Mouse (Mus musculus) lung, postnatal 25 days (tissue): ENCODE measurements around the gene Pdzph1.

Experiments
- DNase-seq: peaks from one replicate; pipeline ENCODE4 v3.0.0; 2022; ENCODE audit warnings: low spot score

The Pdzph1 gene

DNA sequence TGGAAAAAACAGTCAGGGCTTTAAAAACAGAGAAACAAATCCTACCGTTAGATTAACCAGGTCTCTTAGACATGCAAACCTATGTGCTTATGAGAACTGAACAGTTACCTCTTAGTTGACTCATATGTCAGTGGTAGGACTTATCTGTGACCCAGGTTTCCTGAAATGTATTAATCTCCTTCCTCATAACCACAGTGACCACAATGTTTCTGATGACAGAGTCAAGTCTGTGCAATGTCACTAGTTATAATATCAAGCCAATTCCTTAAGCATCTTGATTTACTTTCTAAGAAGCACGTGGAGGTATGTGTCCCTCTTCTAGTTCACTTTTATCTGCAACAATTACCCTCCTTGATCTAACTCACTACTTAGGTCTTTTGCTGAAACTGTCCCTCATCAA, 68.4 kb downstream of the Pdzph1 start:
- no peak for DNase-seq

DNA sequence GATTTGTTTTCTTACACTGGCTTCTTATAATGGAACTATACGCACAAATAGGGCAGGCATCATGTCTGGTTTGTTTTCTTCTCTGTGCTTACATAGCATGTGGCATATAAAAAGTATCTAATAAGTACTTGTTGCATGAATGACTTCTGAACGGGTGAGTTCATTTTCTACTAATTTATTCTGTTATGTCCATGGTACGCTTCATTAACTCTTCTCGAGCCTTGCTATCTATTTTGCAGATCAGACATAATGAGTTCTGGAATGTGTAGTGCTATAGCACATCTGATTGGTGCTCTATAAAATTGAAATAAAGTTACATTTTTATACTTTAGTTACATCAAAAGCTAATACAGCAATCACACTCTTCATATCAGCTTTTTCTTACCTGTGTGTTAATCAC, 71.2 kb downstream of the Pdzph1 start:
- no peak for DNase-seq

DNA sequence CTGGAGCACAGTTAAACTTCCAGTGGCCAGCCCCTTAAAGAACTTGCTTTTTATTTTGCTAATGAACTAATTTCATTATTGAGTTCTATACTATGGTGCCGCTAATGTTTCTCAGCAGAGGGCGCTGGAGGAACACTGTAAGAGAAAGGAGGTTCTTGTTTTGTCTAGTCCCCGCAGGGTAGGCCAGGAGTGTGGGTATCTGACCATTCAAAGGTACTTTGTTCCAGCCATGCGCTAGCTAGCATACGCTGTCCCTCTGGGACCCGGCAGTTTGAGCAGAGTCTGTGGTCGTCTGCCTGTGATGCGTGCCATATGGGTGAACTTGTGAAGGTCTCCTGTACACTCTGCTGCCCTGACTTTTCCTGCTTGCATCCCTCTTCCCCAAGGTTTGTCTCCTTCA, 72.1 kb downstream of the Pdzph1 start:
- no peak for DNase-seq

DNA sequence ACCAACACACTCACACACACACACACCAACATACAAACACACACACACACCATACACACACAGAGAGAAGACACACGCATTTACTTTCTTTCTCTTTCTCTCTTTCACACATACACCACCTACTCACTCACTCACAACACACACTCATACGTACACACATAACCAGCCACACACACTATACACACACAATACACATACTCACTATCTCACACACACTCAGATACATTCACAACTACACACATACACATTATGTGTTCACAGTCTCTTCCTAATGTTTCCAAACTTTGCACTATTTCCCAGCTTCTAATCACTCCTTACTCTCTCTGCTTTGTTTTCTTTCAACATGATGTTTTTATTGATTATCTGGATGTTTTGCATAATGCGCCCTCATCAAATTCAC, 72.6 kb downstream of the Pdzph1 start:
- DNase-seq: no peak

DNA sequence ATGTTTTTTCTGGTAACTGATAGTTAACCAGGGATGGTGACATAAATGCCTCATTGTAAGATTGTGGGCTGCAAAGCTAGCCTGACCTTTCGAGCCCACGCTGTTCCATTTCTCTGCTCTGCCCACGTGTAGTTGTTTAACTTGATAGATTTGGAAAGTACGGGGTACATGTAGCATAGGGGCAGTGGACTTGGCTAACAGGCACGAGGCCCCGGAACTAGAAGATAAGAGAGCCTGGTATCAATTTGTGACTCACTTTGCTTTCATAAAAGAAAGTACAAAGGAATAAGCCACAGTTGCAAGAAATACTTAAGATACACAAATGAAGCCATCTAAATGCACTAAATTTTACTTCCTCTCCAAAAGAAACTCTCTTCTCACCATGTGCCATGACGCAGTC, 79.6 kb downstream of the Pdzph1 start:
- DNase-seq: no peak

DNA sequence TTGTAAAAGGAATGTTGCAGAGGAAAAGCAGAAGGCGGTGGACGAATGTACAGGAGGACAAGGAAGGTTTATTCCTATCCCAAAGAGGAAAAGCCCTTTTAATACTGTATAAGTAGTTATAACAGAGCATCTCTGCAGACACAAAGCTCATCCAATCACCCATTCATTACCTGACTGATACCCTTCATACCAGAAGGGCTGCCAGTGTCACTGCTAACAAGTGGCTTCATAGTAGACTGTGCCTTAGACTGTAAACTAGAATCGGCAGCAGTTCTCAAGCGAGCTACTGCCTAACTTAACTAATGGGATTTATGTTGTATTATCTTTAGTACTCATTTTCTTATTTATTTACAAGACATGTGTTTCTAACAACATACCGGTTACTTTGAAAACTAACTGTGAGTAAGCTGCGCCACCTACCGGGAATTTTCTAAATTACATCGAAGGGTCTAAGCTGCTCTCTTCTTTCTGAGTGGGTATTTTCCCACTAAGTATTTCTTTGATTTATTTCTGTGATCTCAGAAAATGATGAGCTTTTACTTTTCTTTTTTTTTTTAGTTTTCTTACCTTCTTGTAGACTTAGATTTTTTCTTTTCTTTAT, 82.0 kb downstream of the Pdzph1 start:
- DNase-seq: no peak

DNA sequence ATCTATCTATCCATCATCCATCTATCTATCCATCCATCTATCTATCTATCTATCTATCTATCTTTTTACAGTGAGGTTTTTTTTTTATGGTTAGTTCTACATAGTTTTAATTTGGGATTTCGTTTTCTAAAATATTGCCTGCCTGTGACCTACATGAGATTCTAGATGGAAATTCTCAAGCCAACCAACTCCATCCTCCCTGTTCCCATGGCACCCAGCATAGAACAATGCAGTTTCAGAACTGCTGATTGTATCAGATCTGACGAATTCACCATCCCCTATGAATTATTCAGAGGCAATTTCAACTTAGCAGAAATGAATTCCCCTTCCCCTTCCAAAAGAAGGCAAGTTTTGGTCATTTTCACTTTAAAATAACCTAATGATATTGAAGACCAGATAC, 85.2 kb downstream of the Pdzph1 start:
- DNase-seq: no peak

DNA sequence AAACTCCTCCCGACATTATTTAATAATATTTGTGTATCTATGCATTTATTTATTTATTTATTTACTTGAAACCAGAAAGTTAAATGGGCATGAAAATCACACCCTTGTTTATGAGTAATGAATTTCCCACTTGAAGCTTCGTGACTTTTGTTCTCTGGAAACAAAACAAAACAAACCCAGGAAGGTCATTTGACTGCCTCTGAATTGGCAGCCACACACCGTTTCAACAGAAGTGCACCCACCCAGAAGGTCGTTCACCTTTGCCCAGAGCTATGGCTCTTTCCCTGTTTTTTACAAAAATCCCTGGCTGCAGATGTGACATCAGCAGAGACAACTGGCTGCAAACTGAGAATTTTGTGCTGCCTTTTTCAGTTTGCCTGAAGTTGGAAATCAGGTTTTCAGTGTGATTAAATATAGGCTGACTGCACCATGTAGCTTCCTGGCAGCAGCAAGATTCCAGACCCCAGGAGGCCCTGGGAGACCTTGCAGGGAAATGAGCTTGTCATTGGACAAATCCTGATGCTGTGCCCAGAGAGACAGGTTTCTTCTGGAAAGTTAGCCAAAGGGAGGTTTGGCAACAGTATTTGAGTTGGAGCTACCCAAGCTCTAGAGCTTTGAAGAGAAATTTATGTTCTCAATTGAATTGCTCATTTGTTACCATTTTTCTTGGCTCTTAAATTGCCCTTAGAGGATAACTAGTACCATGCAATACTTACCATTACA, 99.5 kb downstream of the Pdzph1 start:
- DNase-seq: no peak

DNA sequence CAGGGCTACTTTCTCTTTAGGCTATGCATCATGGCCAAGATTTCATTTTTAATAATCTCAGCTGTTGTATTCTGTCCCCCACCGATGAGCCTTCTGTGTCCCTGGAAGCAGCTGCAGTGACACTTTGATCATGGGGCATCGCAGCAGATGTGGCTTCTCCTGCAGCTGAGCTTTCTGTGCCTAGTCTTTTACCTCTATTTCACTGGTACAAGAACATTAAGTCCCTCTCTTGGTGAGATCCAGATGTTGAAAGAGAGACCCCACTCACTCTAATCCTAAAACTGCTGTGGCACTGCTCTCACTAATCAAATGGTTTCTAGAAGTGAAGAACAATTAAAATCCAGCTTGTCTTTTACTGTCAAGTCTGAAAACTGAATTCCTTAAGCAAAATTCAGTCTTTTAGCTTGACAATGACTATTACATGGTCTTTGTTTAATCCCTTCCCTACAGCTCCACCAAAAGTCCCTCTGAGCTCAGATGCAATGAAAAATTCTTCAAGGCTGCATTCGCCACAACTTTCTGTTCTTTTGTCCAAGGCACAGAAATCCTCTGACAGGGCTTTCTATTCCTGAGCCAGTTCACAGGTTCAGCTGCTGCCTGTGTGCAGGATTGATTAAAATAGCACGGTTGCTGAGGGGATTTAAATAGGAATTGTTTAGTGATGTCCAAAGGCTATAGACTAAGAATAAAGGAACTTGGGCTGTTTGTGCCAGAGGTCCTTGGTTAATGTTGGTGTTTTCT, 101.1 kb downstream of the Pdzph1 start:
- DNase-seq: no peak

DNA sequence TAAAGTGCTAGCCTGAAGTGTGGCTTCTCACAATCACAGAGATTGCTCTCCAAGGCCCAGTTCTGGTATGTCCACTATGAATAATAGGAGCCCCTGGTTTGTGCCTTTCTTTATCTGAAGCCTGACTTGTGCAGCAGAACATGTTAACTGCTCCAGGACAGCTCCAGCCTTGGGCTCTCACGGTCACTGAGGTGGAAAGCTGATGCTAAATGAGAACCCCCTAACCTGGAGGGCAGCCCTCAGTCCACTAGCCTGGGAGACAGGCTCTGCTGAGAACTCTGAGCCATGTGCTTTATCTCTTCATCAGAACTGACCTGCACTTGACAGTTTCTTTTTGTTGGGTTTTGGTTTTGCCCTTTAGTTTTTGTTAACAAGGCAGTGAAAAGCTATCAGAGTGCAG, 106.8 kb downstream of the Pdzph1 start:
- no peak for DNase-seq

DNA sequence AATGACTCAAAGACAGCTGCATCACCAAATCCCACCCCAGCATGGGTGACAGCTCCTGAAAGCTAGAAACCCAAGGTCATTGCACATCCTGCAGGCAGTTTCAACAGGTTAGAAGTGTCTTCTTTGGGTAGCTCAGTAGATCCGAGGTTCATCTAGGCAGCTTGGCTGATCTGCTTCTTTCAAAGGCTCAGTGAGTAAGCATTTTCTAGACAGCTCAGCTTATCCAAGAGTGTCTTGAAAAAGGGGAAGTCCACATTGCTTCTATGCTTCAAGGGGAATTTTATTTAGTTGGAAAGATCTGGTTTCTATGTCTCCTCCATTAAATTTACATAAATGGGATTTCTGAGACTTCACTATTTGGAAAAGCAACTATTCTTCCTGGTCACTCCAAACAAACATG, 117.8 kb downstream of the Pdzph1 start:
- DNase-seq: no peak

DNA sequence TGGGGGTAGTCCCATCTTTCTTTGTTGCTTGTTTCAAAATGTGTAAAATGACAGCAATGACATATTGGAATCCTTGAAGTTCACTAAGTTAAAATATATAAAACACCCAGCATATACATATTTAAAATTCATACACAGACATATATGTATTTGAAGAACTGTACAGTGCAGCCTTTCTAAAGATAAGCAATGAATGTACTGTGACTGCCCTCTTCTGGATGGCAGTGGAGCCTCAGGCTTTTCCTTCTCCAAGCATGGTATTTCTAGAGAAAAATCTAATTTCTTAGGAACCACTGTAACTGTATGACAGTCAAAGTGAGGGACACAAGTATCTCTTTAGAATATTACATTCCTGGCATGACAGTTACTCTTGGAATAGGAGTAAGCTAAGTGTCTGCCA, 120.4 kb downstream of the Pdzph1 start:
- no peak for DNase-seq
